ENCODE assay signal across 9 mouse cellular contexts in genomic region chr8:84065037-84065436, GRCm38 (mm10). TPM values are rescaled to one million over a fixed set of nuclear protein-coding genes. Genes with fewer than 3 reads are reported as not detected.
DNase-seq lines count a peak whose midpoint lies in the region; ATAC-seq and TF ChIP-seq lines count a peak whose summit lies in the region.
"Had no signal": no experiment of that assay in that cellular context is flagged by ENCODE, and none has a peak within 500 bp of the region (broad histone marks: within the 10 kb centered on the region; RNA-seq: fewer than 3 reads in every experiment).

Gm10643 (minus strand) TSS chr8:84065137.

- no peaks in the 10 kb centered on the region for H3K9me3 ChIP-seq in hindbrain, embryonic 12.5 days (replicated peaks)
- no peaks in the 10 kb centered on the region for H3K9me3 ChIP-seq in midbrain, embryonic 12.5 days

- DNase-seq in kidney, adult 2 months, result no peak
- no peak for DNase-seq in kidney, adult 11 months
- DNase-seq in gastrocnemius, adult 8-10 months (ENCODE audit: low spot score in 2 of 2), result no peak
- no peak for DNase-seq in right cerebral cortex, adult 2 months (ENCODE audit: low spot score in 2 of 2)
- DNase-seq in thymus, adult 18-20 months, result no peak
- DNase-seq: gastrocnemius, postnatal 14 days had no signal

- H3K27ac ChIP-seq in kidney, adult 2 months (ENCODE audit: insufficient read depth, low read depth, low read length), result peak within 1 kb of the TSS; percentile 72
- peak within 1 kb of the TSS; percentile 79 for H3K27ac ChIP-seq in bone marrow, adult 2 months (ENCODE audit: control insufficient read depth, insufficient read depth, low read depth, low read length, poor library complexity)
- H3K27ac ChIP-seq in hindbrain, embryonic 12.5 days, result peak within 1 kb of the TSS; percentile 96
- peak within 1 kb of the TSS; percentile 60 for H3K27ac ChIP-seq in midbrain, embryonic 12.5 days (replicated peaks)

- H3K4me3 ChIP-seq in kidney, adult 2 months (ENCODE audit: insufficient read depth, low read depth, low read length), result peak within 1 kb of the TSS; percentile 51
- peak within 1 kb of the TSS; percentile 63 for H3K4me3 ChIP-seq in bone marrow, adult 2 months (replicated peaks; ENCODE audit: control insufficient read depth, low read depth, low read length)
- H3K4me3 ChIP-seq in hindbrain, embryonic 12.5 days, result peak within 1 kb of the TSS; percentile 98
- H3K4me3 ChIP-seq in midbrain, embryonic 12.5 days, result peak within 1 kb of the TSS; percentile 97

- H3K4me1 ChIP-seq in kidney, adult 2 months (ENCODE audit: control insufficient read depth, insufficient read depth, low read length), result peaks cover 23% of the 10 kb centered on the region
- peaks cover 5% of the 10 kb centered on the region; the same call in 1 of the 2 replicates for H3K4me1 ChIP-seq in bone marrow, adult 2 months (ENCODE audit: control insufficient read depth, insufficient read depth, low read length)
- peaks cover 30% of the 10 kb centered on the region for H3K4me1 ChIP-seq in hindbrain, embryonic 12.5 days
- H3K4me1 ChIP-seq in midbrain, embryonic 12.5 days, result peaks cover 26% of the 10 kb centered on the region

- ATAC-seq in hindbrain, embryonic 12.5 days (ENCODE audit: low FRiP score), result no peak
- no peak for ATAC-seq in midbrain, embryonic 12.5 days (ENCODE audit: low FRiP score, low read depth)

- H3K4me2 ChIP-seq in hindbrain, embryonic 12.5 days (replicated peaks), result peak within 1 kb of the TSS; percentile 71
- H3K4me2 ChIP-seq in midbrain, embryonic 12.5 days (replicated peaks), result peak within 1 kb of the TSS; percentile 60

- peak within 1 kb of the TSS; percentile 64 for H3K9ac ChIP-seq in hindbrain, embryonic 12.5 days
- peak within 1 kb of the TSS; percentile 48 for H3K9ac ChIP-seq in midbrain, embryonic 12.5 days (replicated peaks)

- no peaks in the 10 kb centered on the region for H3K27me3 ChIP-seq in kidney, adult 2 months (replicated peaks; ENCODE audit: control insufficient read depth, insufficient read depth, low read length)
- no peaks in the 10 kb centered on the region for H3K27me3 ChIP-seq in hindbrain, embryonic 12.5 days
- H3K27me3 ChIP-seq in midbrain, embryonic 12.5 days, result no peaks in the 10 kb centered on the region

- WGBS in kidney, adult 2 months, result 94% methylated on average over 1 of the region's 1 CpGs
- 77% methylated on average over 1 of the region's 1 CpGs for WGBS in bone marrow, adult 2 months
- 89% methylated on average over 1 of the region's 1 CpGs for WGBS in hindbrain, embryonic 12.5 days
- WGBS in midbrain, embryonic 12.5 days, result 80% methylated on average over 1 of the region's 1 CpGs

- H3K36me3 ChIP-seq in kidney, adult 2 months (ENCODE audit: control insufficient read depth, insufficient read depth, low read length), result no peaks in the 10 kb centered on the region
- no peaks in the 10 kb centered on the region for H3K36me3 ChIP-seq in hindbrain, embryonic 12.5 days
- no peaks in the 10 kb centered on the region for H3K36me3 ChIP-seq in midbrain, embryonic 12.5 days

- TF ChIP-seq CTCF in kidney, adult 2 months (conservative IDR thresholded peaks at IDR 0.05; ENCODE audit: insufficient read depth, insufficient read length, low read depth, low read length), result no peak
- TF ChIP-seq CTCF in bone marrow, adult 2 months (IDR thresholded peaks at IDR 0.05; ENCODE audit: control insufficient read depth, insufficient read depth, low read length), result no peak

- no peak for TF ChIP-seq POLR2A in kidney, adult 2 months (IDR thresholded peaks at IDR 0.05; ENCODE audit: low read depth, low read length)
- no peak for TF ChIP-seq POLR2A in bone marrow, adult 2 months (IDR thresholded peaks at IDR 0.05; ENCODE audit: borderline replicate concordance, control insufficient read depth, low read depth, low read length)

RNA-seq across cellular contexts. Expression of gene Gm10643, which starts in this region (rescaled TPM):
- polyA plus RNA-seq in kidney, adult 2 months (2012; rRNA removed), result 1.1 and 1.2 TPM in 2 replicates
- polyA plus RNA-seq in bone marrow, adult 2 months (2011; ENCODE audit: insufficient read depth, insufficient read length, low replicate concordance, missing spikeins), result 1.3 and 1.4 TPM in 2 replicates
- 2.1 and 3.0 TPM in 2 replicates for polyA plus RNA-seq in hindbrain, embryonic 12.5 days (2016; fragmentation: Nextera tagmentation; extraction: Ambion mirVana)
- polyA plus RNA-seq in midbrain, embryonic 12.5 days (2016; fragmentation: Nextera tagmentation; extraction: Ambion mirVana), result 1.5 and 1.6 TPM in 2 replicates
- total RNA-seq in gastrocnemius, adult 8-10 months (2022), result 1 to 10 TPM in 2 of 4 experiments, under 1 TPM in 2; 0.77 to 1.4 (median 1.1) TPM
